Mouse (Mus musculus): ENCODE results near the gene Bola1. TPM values are rescaled to one million over a fixed set of nuclear protein-coding genes. Genes with fewer than 3 reads are reported as not detected.
"Not testable (repeated sequence)": the region's sequence is repeated elsewhere in the genome, so short reads cannot be mapped to it uniquely, and the experiment has no call there.

Gene Bola1
- total RNA-seq, 4 experiments from 2014 or later, result 13.1 to 20.2 (median 15.3) TPM

GRCm38 (mm10) chr3:96247356-96248140, 28.0 kb upstream of the Bola1 start:
- DNase-seq (ENCODE audit: low spot score in 2 of 2), result no peak

- not testable (repeated sequence) for DNase-seq (ENCODE audit: low spot score in 2 of 2)
Observed at GRCm38 (mm10) chr3:96246427-96246856, 26.9 kb upstream of the Bola1 start, which contains the start of gene Hist2h3c1. TSS of gene Hist2h3c1 (plus strand) at chr3:96246685.

- not testable (repeated sequence) for DNase-seq (ENCODE audit: low spot score in 2 of 2)
Observed at GRCm38 (mm10) chr3:96246018-96246417, 26.5 kb upstream of the Bola1 start.

GRCm38 (mm10) chr3:96245003-96245886, 25.7 kb upstream of the Bola1 start, which contains the start of gene Hist2h2aa1:
TSS of gene Hist2h2aa1 (plus strand) at chr3:96245497.
- peak; percentile 88 for DNase-seq (ENCODE audit: low spot score in 2 of 2)

GRCm38 (mm10) chr3:96243921-96244572, 24.5 kb upstream of the Bola1 start:
- DNase-seq (ENCODE audit: low spot score in 2 of 2), result no peak

- DNase-seq (ENCODE audit: low spot score in 2 of 2), result no peak
Observed at GRCm38 (mm10) chr3:96240799-96241197, 21.3 kb upstream of the Bola1 start.

GRCm38 (mm10) chr3:96239949-96240798, 20.7 kb upstream of the Bola1 start, which contains the start of gene Hist2h2aa2:
TSS of gene Hist2h2aa2 (minus strand) at chr3:96240276.
- DNase-seq (ENCODE audit: low spot score in 2 of 2), result peak; percentile 94 to 99

- not testable (repeated sequence) for DNase-seq (ENCODE audit: low spot score in 2 of 2)
Observed at GRCm38 (mm10) chr3:96238954-96239793, 19.7 kb upstream of the Bola1 start, which contains the start of gene Hist2h3c2. TSS of gene Hist2h3c2 (minus strand) at chr3:96239127.

- no peak for DNase-seq (ENCODE audit: low spot score in 2 of 2)
Observed at GRCm38 (mm10) chr3:96237904-96238511, 18.5 kb upstream of the Bola1 start.

GRCm38 (mm10) chr3:96237335-96237903, 17.9 kb upstream of the Bola1 start:
- no peak for DNase-seq (ENCODE audit: low spot score in 2 of 2)

GRCm38 (mm10) chr3:96236834-96237334, 17.4 kb upstream of the Bola1 start:
- DNase-seq (ENCODE audit: low spot score in 2 of 2), result no peak

GRCm38 (mm10) chr3:96235836-96236235, 16.3 kb upstream of the Bola1 start:
- DNase-seq (ENCODE audit: low spot score in 2 of 2), result no peak

- DNase-seq (ENCODE audit: low spot score in 2 of 2), result no peak
Observed at GRCm38 (mm10) chr3:96234914-96235313, 15.4 kb upstream of the Bola1 start.

- no peak for DNase-seq (ENCODE audit: low spot score in 2 of 2)
Observed at GRCm38 (mm10) chr3:96231758-96232120, 12.2 kb upstream of the Bola1 start.

- no peak for DNase-seq (ENCODE audit: low spot score in 2 of 2)
Observed at GRCm38 (mm10) chr3:96230910-96231757, 11.6 kb upstream of the Bola1 start.

GRCm38 (mm10) chr3:96230404-96230803, 10.9 kb upstream of the Bola1 start:
- DNase-seq (ENCODE audit: low spot score in 2 of 2), result no peak

- DNase-seq (ENCODE audit: low spot score in 2 of 2), result no peak
Observed at GRCm38 (mm10) chr3:96228828-96229227, 9.3 kb upstream of the Bola1 start.
